Mouse (Mus musculus) midbrain, embryonic 14.5 days (tissue): Measurements from ENCODE around the gene Dnajc6. TPM values are rescaled to one million over a fixed set of nuclear protein-coding genes. Genes with fewer than 3 reads are reported as not detected.

Experiments
- ATAC-seq: fragments of 200-750 bp; cut with Nextera tagmentation; 2 replicates; pipeline ENCODE4 v1.8.0; 2017; ENCODE audit warnings: moderate number of reproducible peaks, moderate library complexity; ENCODE audit not compliant: low FRiP score, low TSS enrichment
- DNase-seq: peaks from one replicate; pipeline ENCODE4 v3.0.0-alpha.2; 2015
- H3K27ac ChIP-seq: fragments of 300-500 bp; sonication (generic); replicated peaks from 2 replicates; pipeline ENCODE4 v1.5.1; 2014; ENCODE audit warnings: mild to moderate bottlenecking, low read depth, low read length, moderate library complexity
- H3K27me3 ChIP-seq: fragments of 300-500 bp; sonication (generic); 2 replicates; pipeline ENCODE4 v1.6.1; 2014; ENCODE audit warnings: low read length, control low read depth, mixed read lengths; ENCODE audit not compliant: control insufficient read depth, insufficient read depth
- H3K36me3 ChIP-seq: fragments of 300-500 bp; sonication (generic); 2 replicates; pipeline ENCODE4 v1.6.1; 2014; ENCODE audit warnings: low read length, control low read depth; ENCODE audit not compliant: control insufficient read depth, insufficient read depth
- H3K4me1 ChIP-seq: fragments of 300-500 bp; sonication (generic); 2 replicates; pipeline ENCODE4 v1.6.1; 2014; ENCODE audit warnings: mild to moderate bottlenecking, antibody characterized with exemption, low read length, control low read depth; ENCODE audit not compliant: control insufficient read depth, insufficient read depth
- H3K4me2 ChIP-seq: fragments of 300-500 bp; sonication (generic); 2 replicates; pipeline ENCODE4 v1.6.1; 2014; ENCODE audit warnings: mild to moderate bottlenecking, low read length, moderate library complexity
- H3K4me3 ChIP-seq: fragments of 300-500 bp; sonication (generic); replicated peaks from 2 replicates; pipeline ENCODE4 v1.5.1; 2014; ENCODE audit warnings: low read depth, low read length
- H3K9ac ChIP-seq: fragments of 300-500 bp; sonication (generic); replicated peaks from 2 replicates; pipeline ENCODE4 v1.6.1; 2014; ENCODE audit warnings: mild to moderate bottlenecking, low read length, moderate library complexity
- H3K9me3 ChIP-seq: fragments of 300-500 bp; sonication (generic); 2 replicates; pipeline ENCODE4 v1.6.1; 2016; ENCODE audit warnings: low read length, control low read depth, mixed read lengths; ENCODE audit not compliant: control insufficient read depth
- WGBS: fragments of 180-500 bp; shearing (Covaris S2); extraction: QIAGEN DNeasy Blood & Tissue Kit; methylation state at CpG from one replicate; pipeline ENCODE4 v1.1.7; 2014; 5-methylcytosine and 5-hydroxymethylcytosine counted together
- polyA plus RNA-seq: library from polyadenylated mRNA; unstranded; fragments of >200 nt; fragmentation: Nextera tagmentation; extraction: Ambion mirVana; gene quantifications from 2 replicates; pipeline ENCODE4 v1.2.1, GENCODE M21; 2014

The Dnajc6 gene
- polyA plus RNA-seq, 1 experiment from 2014 or later: 55.0 TPM

GRCm38 (mm10) chr4:101584524-101585454 is 88.3 kb downstream of the Dnajc6 start:
- Histone ChIP-seq H3K9ac (no peak overlapping the region), H3K4me2 (no peak overlapping the region), H3K27ac (peak overlapping the region; percentile 58), H3K36me3 (no peaks in the 10 kb centered on the region), H3K4me3 (no peak overlapping the region), H3K9me3 (no peaks in the 10 kb centered on the region), H3K27me3 (no peaks in the 10 kb centered on the region), H3K4me1 (0 out of 2 replicates have a peak, but pooled peaks cover 3% of the 10 kb centered on the region)
- peak; percentile 46 for DNase-seq
- ATAC-seq: peak; percentile 27; the same call in 1 of the 2 replicates
- WGBS: 51% methylated on average over 19 of the region's 19 CpGs

- Histone ChIP-seq H3K36me3 (no peaks in the 10 kb centered on the region), H3K27me3 (no peaks in the 10 kb centered on the region), H3K27ac (peak overlapping the region; percentile 58; the same call in 1 of the 2 replicates), H3K4me3 (no peak overlapping the region), H3K9ac (no peak overlapping the region), H3K4me1 (0 out of 2 replicates have a peak, but pooled peaks cover 3% of the 10 kb centered on the region), H3K4me2 (no peak overlapping the region), H3K9me3 (no peaks in the 10 kb centered on the region)
- ATAC-seq (no peak), DNase-seq (no peak)
- 68% methylated on average over 8 of the region's 8 CpGs for WGBS
Measured at GRCm38 (mm10) chr4:101585455-101586184, 89.2 kb downstream of the Dnajc6 start.

GRCm38 (mm10) chr4:101588932-101589331 is 92.5 kb downstream of the Dnajc6 start:
- Histone ChIP-seq H3K27ac (no peak overlapping the region), H3K4me1 (0 out of 2 replicates have a peak, but pooled peaks cover 3% of the 10 kb centered on the region), H3K36me3 (no peaks in the 10 kb centered on the region), H3K4me2 (no peak overlapping the region), H3K9ac (no peak overlapping the region), H3K27me3 (no peaks in the 10 kb centered on the region), H3K9me3 (no peaks in the 10 kb centered on the region), H3K4me3 (no peak overlapping the region)
- no peak for ATAC-seq
- WGBS: 55% methylated on average over 8 of the region's 8 CpGs
- DNase-seq: no peak

GRCm38 (mm10) chr4:101589771-101590170 is 93.3 kb downstream of the Dnajc6 start:
- no peak for DNase-seq
- 96% methylated on average over 3 of the region's 3 CpGs for WGBS
- Histone ChIP-seq H3K4me2 (no peak overlapping the region), H3K36me3 (no peaks in the 10 kb centered on the region), H3K9me3 (no peaks in the 10 kb centered on the region), H3K27me3 (no peaks in the 10 kb centered on the region), H3K4me3 (no peak overlapping the region), H3K4me1 (no peaks in the 10 kb centered on the region), H3K27ac (no peak overlapping the region), H3K9ac (no peak overlapping the region)
- ATAC-seq: no peak

- Histone ChIP-seq H3K9ac (no peak overlapping the region), H3K9me3 (no peaks in the 10 kb centered on the region), H3K27ac (no peak overlapping the region), H3K27me3 (no peaks in the 10 kb centered on the region), H3K4me2 (no peak overlapping the region), H3K4me3 (no peak overlapping the region), H3K4me1 (no peaks in the 10 kb centered on the region), H3K36me3 (no peaks in the 10 kb centered on the region)
- 96% methylated on average over 1 of the region's 1 CpGs for WGBS
- DNase-seq (no peak), ATAC-seq (no peak)
Measured at GRCm38 (mm10) chr4:101591400-101591799, 95.0 kb downstream of the Dnajc6 start.

GRCm38 (mm10) chr4:101592466-101592865 is 96.0 kb downstream of the Dnajc6 start:
- Histone ChIP-seq H3K4me3 (no peak overlapping the region), H3K27me3 (no peaks in the 10 kb centered on the region), H3K36me3 (no peaks in the 10 kb centered on the region), H3K4me1 (no peaks in the 10 kb centered on the region), H3K9ac (no peak overlapping the region), H3K9me3 (no peaks in the 10 kb centered on the region), H3K27ac (no peak overlapping the region), H3K4me2 (no peak overlapping the region)
- ATAC-seq: no peak
- 80% methylated on average over 3 of the region's 3 CpGs for whole genome bisulfite sequencing
- no peak for DNase-seq

GRCm38 (mm10) chr4:101601758-101602157 is 105.3 kb downstream of the Dnajc6 start:
- peaks cover 9% of the 10 kb centered on the region for H3K36me3 ChIP-seq
- no peak overlapping the region for H3K27ac ChIP-seq
- no peak for ATAC-seq
- no peaks in the 10 kb centered on the region for H3K9me3 ChIP-seq
- H3K4me2 ChIP-seq: no peak overlapping the region
- no peak overlapping the region for H3K9ac ChIP-seq
- H3K27me3 ChIP-seq: no peaks in the 10 kb centered on the region
- peak; percentile 60 for DNase-seq
- no peak overlapping the region for H3K4me3 ChIP-seq
- no peaks in the 10 kb centered on the region for H3K4me1 ChIP-seq

GRCm38 (mm10) chr4:101603635-101604034 is 107.2 kb downstream of the Dnajc6 start:
- no peaks in the 10 kb centered on the region for H3K9me3 ChIP-seq
- no peak for ATAC-seq
- no peak overlapping the region for H3K9ac ChIP-seq
- no peak for DNase-seq
- 83% methylated on average over 3 of the region's 3 CpGs for WGBS
- H3K27ac ChIP-seq: no peak overlapping the region
- no peaks in the 10 kb centered on the region for H3K4me1 ChIP-seq
- H3K4me2 ChIP-seq: no peak overlapping the region
- peaks cover 9% of the 10 kb centered on the region for H3K36me3 ChIP-seq
- no peak overlapping the region for H3K4me3 ChIP-seq
- H3K27me3 ChIP-seq: no peaks in the 10 kb centered on the region
